Mouse (Mus musculus): Measurements from ENCODE around the gene Slc7a4. TPM values are rescaled to one million over a fixed set of nuclear protein-coding genes. Genes with fewer than 3 reads are reported as not detected.

The Slc7a4 gene
- polyA plus RNA-seq (2014; fragmentation: Illumina TruSeq; extraction: RNeasy Lipid Tissue Mini Kit (QIAGEN cat#74804); ENCODE audit: low read depth, low replicate concordance): not detected

GRCm38 (mm10) chr16:17583064-17583463, at the start of gene Slc7a4:
TSS of gene Slc7a4 (minus strand) at chr16:17583214.

DNA sequence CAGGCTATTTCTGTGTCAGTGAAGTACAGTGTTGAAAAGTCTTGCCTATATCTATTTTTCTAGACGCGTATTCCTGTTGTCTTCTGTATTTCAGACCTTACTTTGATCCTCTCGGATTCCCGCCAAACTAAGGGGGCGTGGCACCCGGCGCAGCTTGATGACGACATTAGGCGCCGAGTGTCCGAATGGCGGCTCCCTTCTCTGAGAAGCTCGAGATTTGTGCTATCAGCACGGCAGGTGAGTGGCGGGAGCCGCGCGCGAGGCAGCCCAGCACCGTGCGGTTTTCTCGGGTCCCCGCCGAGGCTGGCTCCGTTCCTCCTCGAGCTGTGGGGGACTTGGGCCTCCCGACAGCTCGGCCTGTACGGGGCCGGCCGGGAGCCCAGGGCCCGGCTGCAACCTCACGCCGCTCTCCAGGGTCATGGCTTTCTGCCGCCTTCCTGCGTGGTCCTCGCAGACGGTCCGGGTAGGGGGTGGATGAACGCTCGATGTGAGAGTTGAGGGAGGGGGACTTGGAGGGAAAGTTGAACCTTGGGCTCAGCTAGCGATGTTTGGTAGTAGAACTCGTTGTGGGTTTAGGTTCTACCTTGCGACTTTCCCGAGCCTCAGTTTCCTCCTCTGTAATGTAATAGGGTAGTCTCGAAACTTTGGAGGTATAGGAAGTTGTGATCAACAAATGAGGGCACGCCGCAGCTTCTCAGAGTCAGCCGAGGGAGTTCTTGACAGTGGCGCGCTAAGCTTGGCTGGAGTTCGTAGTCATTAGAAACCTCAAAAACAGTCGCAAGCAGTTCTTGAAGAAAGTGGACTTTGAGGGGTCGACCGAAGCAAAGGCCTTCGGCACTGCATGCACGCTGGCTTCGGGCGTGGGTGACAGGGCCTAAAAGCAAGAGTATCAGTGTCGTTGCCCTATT, 36.4 kb upstream of the Slc7a4 start, which contains the start of gene Smpd4:
Smpd4 (plus strand) TSS at position 157 of the 908 bp plus-strand sequence.

GRCm38 (mm10) chr16:17561751-17562208, 21.2 kb downstream of the Slc7a4 start, which contains the start of gene P2rx6:
TSS of gene P2rx6 (plus strand) at chr16:17561885.

GRCm38 (mm10) chr16:17561128-17561750, 21.8 kb downstream of the Slc7a4 start, which contains the start of gene Lrrc74b:
TSS of gene Lrrc74b (minus strand) at chr16:17561247.

DNA sequence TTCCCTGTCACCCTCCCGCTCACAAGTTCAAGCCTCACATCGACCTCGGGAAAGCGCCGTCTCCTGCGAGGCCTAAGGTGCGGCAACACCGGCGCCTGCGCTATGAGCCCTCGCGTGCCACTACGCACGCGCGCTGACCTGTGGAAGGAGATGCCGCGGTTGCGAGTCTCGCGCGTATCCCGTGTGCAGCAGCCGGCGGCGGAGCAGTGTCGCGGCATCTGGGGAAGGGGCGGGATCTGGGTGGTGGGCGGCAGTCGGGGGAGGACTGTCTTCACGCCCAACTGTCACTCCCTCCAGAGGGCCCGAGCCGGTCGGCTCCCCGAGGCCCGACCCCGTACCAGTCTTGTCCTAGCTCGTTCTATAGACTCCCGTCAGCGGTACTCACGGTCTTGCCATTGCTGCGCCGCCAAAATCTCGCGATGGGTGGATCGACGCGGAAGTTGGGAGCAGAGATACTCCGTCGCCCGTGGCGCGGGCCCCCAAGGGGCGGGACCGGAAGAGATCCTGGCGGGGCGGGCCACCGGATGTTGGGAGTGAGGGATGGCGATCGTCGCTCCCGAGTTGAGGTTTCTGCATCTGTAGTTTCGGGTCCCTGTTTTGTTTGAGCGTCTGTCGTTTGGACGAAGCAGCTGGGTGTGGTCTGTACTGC, 52.2 kb downstream of the Slc7a4 start, which contains the start of gene Thap7:
Thap7 (minus strand) TSS at position 497 of the 649 bp plus-strand sequence.

Other genes starting within 250 kb of the Slc7a4 start
- gene Snap29, start 177.2 kb downstream of the Slc7a4 start, polyA plus RNA-seq (2014; fragmentation: Illumina TruSeq; extraction: RNeasy Lipid Tissue Mini Kit (QIAGEN cat#74804); ENCODE audit: low read depth, low replicate concordance): 37.9 TPM
- gene Pi4ka, start 176.9 kb downstream of the Slc7a4 start, polyA plus RNA-seq (2014; fragmentation: Illumina TruSeq; extraction: RNeasy Lipid Tissue Mini Kit (QIAGEN cat#74804); ENCODE audit: low read depth, low replicate concordance): 7.7 TPM
- 16.2 TPM for gene Crkl, start 131.2 kb downstream of the Slc7a4 start, polyA plus RNA-seq (2014; fragmentation: Illumina TruSeq; extraction: RNeasy Lipid Tissue Mini Kit (QIAGEN cat#74804); ENCODE audit: low read depth, low replicate concordance)
- 0.13 TPM for gene Aifm3, start 93.6 kb downstream of the Slc7a4 start, polyA plus RNA-seq (2014; fragmentation: Illumina TruSeq; extraction: RNeasy Lipid Tissue Mini Kit (QIAGEN cat#74804); ENCODE audit: low read depth, low replicate concordance)
- 12.4 TPM for gene Lztr1, start 74.5 kb downstream of the Slc7a4 start, polyA plus RNA-seq (2014; fragmentation: Illumina TruSeq; extraction: RNeasy Lipid Tissue Mini Kit (QIAGEN cat#74804); ENCODE audit: low read depth, low replicate concordance)
- gene Thap7, start 52.1 kb downstream of the Slc7a4 start, polyA plus RNA-seq (2014; fragmentation: Illumina TruSeq; extraction: RNeasy Lipid Tissue Mini Kit (QIAGEN cat#74804); ENCODE audit: low read depth, low replicate concordance): 1.5 TPM
- gene Lrrc74b, start 22.0 kb downstream of the Slc7a4 start, polyA plus RNA-seq (2014; fragmentation: Illumina TruSeq; extraction: RNeasy Lipid Tissue Mini Kit (QIAGEN cat#74804); ENCODE audit: low read depth, low replicate concordance): not detected
- gene P2rx6, start 21.3 kb downstream of the Slc7a4 start, polyA plus RNA-seq (2014; fragmentation: Illumina TruSeq; extraction: RNeasy Lipid Tissue Mini Kit (QIAGEN cat#74804); ENCODE audit: low read depth, low replicate concordance): not detected
- gene Smpd4, start 36.1 kb upstream of the Slc7a4 start, polyA plus RNA-seq (2014; fragmentation: Illumina TruSeq; extraction: RNeasy Lipid Tissue Mini Kit (QIAGEN cat#74804); ENCODE audit: low read depth, low replicate concordance): 7.4 TPM
- gene Ccdc74a, start 63.3 kb upstream of the Slc7a4 start, polyA plus RNA-seq (2014; fragmentation: Illumina TruSeq; extraction: RNeasy Lipid Tissue Mini Kit (QIAGEN cat#74804); ENCODE audit: low read depth, low replicate concordance): not detected
- 6.3 TPM for gene Med15, start 149.7 kb upstream of the Slc7a4 start, polyA plus RNA-seq (2014; fragmentation: Illumina TruSeq; extraction: RNeasy Lipid Tissue Mini Kit (QIAGEN cat#74804); ENCODE audit: low read depth, low replicate concordance)
- 3.8 TPM for gene Klhl22, start 176.4 kb upstream of the Slc7a4 start, polyA plus RNA-seq (2014; fragmentation: Illumina TruSeq; extraction: RNeasy Lipid Tissue Mini Kit (QIAGEN cat#74804); ENCODE audit: low read depth, low replicate concordance)
- not detected for gene Scarf2, start 214.1 kb upstream of the Slc7a4 start, polyA plus RNA-seq (2014; fragmentation: Illumina TruSeq; extraction: RNeasy Lipid Tissue Mini Kit (QIAGEN cat#74804); ENCODE audit: low read depth, low replicate concordance)
- not detected for gene B830017H08Rik, start 249.9 kb upstream of the Slc7a4 start, polyA plus RNA-seq (2014; fragmentation: Illumina TruSeq; extraction: RNeasy Lipid Tissue Mini Kit (QIAGEN cat#74804); ENCODE audit: low read depth, low replicate concordance)

All from liver, adult 10 weeks (tissue).